Mouse (Mus musculus) gastrocnemius, postnatal 10 days (tissue): ENCODE results near the gene Itpr3. TPM values are rescaled to one million over a fixed set of nuclear protein-coding genes. Genes with fewer than 3 reads are reported as not detected.

Source experiments
- DNase-seq: peaks from one replicate; pipeline ENCODE4 v3.0.0; 2021; ENCODE audit warnings: mixed read lengths
- total RNA-seq, 2 experiments: library from RNA; stranded (reverse); gene quantifications; 2 replicates each; pipeline ENCODE4 v1.2.3; 2021

Gene Itpr3
- total RNA-seq, 2 experiments from 2014 or later: 6.3 to 7.2 TPM

DNA sequence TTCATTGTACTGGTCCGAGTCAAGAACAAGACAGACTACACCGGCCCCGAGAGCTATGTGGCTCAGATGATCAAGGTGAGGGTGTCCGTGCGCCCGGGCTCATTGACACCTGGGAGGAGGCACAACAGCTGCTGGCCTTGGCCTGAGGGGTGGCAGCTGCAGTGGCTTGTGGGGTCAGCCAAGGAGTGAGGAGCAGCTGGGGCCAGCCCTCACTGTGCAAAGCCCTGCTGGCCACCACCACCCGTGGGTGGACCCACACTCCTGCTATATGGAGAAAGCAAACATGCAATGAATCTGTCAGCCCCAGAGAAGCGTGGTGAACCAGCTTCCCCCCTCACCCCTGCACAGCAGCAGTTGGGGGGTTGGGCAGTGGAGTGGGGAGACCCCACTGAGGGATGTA, 62.9 kb downstream of the Itpr3 start:
- DNase-seq: peak; percentile 43

DNA sequence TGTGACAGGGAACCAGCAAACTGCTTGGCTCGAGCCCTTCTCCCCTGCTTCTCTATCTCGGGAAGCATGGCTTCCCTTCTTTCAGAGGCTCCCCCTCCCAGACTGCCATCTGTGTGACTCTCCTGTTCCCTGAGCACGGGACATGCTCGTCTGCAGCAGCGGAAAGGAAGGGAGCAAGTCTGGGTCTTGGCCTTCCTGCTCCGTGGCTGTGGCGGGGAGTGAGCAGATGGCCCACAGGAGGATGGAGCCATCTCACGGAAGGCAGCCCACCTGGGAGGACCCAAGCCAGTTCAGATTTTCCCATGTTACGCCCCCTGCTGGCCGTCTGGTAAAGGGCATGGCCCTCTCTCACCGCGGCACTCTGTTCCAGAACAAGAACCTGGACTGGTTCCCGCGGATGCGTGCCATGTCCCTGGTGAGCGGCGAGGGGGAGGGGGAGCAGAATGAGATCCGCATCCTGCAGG, 63.5 kb downstream of the Itpr3 start:
- peak; percentile 87 for DNase-seq

DNA sequence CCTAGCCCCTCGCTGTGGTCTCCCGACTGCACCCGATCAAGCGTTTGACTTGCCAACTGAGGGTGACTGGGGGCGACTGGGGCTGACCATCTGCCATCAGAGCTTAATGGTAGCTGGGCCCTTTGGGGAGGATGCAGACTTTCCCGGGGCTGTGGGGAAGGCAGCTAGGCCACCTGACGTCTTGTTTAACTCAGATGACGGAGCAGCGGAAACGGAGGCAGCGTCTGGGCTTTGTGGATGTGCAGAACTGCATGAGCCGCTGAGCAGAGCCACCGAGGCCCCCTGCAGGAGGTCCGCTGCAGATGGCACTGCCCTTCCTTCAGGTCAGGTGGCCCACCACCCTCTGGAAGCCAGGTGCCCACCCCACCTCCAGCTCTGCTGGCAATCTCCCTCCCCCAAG, 64.2 kb downstream of the Itpr3 start:
- no peak for DNase-seq

DNA sequence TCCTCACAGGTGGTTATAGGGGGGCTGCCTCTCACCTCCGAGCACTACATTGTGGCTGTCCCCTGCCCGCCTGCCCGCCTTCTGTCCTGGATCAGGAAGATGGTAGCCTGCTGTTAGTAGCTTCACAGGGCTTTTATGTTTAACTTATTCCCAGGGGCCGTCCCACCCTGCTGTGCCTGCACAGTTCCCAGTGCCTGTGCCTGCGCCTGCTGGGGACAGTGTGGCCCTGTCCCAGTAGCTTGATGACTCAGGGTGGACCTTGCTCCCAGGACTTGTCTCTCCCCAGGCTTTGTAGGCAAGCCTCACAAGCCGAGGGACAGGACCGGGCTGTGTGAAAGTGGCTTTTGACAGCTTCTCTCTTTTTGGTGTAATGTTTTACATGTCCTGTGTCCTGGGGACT, 64.7 kb downstream of the Itpr3 start:
- no peak for DNase-seq

DNA sequence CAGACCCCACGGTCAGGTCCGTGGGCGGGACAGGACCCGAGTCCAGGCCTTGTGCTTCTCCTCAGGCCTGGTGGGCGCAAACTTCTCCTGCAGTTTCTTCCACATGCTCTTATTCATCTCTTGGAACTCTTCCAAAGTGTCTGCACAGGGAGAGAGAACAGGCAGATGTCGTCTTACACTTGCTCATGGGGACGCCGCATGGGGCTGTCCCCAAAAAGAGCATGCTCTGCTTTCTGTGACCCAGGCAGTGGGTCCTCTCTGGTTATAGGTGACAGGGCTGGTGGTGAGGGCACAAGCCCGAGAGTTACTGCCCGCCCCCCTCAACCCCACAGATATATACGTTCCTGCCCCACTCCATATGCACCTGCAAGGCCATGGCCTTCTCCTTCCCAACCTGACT, 65.6 kb downstream of the Itpr3 start:
- no peak for DNase-seq

DNA sequence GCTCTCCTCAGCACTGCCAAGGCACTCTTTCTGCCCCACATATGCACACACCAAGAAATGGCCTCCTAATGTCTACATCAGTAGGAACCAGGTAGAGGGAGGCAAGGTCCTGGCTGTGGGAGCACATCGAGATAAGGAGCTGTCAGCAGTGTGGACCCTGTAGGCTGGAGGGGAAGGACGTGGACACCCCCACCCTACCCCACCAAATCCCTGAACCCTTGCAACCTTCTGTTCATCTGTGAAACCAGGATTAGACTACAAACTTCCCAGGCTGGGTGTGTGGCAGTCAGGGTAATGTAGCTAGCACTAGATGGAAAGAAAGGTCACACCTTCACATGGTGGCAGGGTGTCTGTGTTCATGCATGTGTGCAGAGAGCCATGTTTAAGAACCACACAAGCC, 66.0 kb downstream of the Itpr3 start:
- no peak for DNase-seq

DNA sequence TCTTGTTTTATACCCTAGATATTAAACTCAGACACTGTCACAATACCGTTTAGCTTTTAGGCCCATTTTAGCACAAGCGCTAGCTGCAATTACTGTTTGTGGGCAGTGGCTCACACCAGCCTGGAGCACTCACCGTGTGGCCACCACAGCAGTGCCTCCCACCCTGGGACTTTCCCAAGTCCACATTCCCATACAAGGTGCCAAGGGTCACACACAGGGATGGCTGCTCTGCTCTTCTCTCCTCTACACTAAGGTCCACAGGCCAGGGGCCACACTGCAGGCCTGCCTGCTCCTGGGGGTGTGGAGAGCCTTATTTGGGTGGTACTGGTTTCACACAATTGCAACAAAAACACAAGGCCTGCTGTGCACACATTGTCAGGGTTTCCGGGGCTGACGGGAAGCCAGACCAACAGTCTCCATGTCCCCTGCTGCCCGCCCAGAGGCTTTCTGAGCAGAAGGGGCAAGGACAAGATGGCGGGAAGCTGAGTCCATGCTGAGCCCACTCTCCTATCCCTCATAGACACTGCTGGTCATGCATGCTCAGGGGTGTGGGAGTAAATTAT, 66.8 kb downstream of the Itpr3 start:
- DNase-seq: no peak

DNA sequence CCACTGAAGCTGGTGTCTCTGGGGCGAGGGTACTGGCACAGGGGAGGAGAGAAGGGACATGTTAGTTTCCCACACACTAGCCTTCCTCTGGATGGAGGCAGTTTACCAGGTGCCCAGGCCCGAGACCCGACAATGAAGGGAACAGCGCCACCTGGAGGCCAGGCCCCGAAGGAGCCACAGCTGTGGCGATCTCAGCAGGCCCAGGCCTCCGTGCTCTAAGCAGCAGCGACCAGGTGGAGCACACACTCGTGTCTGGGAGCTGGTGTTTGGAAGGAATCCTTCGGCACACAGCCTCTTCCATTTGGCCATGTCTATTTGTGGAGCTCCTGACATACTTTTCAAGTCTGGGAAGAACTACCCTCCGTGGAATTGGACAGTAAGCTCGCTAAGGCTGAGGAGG, 68.1 kb downstream of the Itpr3 start:
- DNase-seq: peak; percentile 91

DNA sequence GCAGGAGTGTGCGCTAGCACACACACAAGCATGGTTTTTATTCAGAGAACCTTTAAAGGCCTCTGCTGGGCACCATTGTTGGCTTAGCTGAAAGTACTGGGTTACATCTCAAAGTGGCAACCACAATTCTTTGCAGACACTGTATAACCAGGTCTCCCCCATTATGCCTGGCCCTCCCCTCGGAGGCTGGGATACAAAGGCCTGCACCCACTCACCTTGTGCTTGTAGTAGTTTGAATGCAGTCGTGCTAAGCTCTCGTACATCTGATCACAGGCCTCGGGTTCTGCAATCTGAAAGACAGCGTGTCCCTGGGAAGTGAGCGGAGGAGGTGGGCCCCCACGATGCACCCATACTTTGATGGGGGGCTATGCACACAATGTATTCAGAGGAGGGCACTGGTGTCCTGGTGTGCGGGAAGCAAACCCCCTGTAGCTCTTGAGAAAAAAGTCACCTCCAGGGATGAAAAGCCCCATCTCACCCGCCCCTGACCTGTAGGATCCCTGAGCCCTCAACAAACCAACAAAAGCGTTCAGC, 68.6 kb downstream of the Itpr3 start:
- no peak for DNase-seq

DNA sequence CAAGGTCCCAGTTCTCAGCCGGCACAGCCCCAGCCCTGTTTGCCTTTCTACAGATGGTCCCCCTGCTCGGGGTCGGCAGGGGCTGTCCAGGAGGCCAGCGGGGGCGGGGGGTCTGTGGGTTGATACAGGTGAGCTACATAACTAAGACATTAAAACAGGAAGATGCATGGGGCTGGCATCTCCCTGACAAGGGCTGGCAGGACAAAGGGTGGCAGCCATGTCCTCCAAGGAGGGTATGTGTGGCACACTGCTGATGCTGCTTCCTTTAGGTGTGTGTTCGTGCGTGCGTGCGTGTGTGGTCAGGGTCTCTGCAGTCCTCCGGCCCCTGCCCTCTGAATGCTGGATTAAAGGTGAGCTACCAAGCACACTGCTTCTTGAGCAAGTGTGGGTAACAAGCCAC, 69.9 kb downstream of the Itpr3 start:
- DNase-seq: no peak

DNA sequence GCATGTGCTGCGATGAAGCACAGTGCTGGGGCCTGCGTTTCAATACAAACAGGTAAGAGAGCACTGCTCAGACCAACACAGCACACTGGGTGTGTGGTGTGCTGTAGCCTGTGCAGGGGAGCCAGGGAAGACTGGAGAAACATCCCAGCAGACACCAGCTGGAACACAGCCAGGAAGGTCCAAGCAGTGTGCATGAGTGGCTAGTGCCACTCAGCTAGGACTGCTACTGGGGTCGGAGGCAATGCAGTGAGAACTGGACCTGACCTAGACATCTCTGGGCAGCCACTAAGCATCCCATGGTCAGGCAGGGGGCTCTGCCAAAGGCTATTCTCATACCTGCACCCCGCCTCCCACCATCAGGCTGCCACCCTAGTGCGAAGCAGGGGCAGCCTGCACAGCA, 71.1 kb downstream of the Itpr3 start:
- no peak for DNase-seq

DNA sequence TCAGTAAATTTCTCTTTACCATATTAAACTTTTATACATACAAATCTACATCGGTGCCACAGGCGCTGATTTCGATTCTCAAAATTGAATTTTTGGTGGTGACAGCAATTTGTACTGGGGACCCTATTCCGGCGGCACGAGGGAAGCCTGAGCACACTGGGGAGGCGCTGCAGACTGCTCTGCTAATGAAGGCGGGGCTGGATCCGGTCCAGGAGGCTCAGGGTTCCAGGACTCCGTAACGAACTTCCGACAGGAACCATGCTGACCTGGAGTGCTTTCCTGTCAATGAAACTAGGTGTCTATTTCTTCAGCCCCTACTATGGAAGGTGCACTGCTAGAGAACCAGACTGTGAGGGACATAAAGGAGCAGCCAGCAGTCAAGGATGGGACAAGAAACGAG, 72.2 kb downstream of the Itpr3 start:
- DNase-seq: no peak

DNA sequence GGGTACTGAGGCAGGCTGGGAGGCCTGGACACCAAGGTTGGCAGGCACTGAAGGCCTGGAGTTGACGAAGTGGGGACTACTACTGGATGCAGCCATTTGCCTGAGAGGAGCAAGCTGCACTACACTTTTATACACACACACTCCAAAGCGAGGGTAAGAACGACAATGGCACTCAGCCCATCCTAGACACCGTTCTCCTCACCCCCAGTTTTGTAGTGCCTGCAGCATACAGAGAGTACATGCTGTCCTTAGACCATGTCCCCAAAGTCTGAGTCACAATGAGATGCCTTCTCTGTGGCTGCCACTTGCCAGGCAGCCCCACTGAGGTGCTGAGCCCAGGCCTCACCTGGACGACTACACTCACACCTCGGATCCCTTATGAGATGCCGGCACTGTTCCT, 72.7 kb downstream of the Itpr3 start:
- no peak for DNase-seq

DNA sequence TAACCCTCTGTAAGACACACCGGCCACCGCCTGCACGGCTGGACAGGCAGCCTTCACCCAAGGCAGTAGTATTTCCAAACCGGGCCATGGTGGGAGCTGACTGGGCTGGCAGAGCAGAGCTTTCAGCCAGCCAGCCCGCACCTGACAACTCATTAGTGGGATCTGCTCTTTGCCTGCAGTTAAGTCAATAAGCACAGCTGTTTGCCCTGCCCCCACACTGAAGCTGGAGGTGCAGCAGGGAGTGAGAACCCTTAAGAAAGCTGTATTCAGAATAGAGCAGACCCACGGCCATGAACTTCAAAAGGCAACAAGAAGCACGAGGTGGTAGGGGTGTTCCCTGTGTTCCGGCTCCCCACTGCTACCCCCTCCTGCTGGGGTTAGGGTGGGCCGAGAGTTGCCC, 73.1 kb downstream of the Itpr3 start:
- no peak for DNase-seq

DNA sequence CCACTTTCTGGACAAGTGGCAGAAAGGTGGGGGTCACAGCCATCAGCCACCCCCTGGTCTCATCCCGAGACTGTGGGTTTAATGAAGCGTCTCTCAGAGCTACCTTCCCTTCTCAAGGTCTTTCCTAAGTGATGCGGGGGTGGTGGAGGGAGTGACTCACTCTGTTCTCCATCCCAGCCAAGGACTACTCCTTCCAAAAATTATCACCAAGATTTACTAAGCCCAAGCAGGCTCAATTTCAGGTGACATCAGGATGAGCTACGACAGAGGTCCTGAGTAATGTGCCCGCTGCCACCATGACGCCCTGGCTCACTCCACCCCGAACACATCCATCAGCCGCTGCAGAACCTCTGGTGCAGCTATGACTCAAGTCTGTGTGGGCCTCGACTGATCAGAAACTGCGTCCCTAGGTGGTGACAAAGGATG, 74.1 kb downstream of the Itpr3 start:
- no peak for DNase-seq

DNA sequence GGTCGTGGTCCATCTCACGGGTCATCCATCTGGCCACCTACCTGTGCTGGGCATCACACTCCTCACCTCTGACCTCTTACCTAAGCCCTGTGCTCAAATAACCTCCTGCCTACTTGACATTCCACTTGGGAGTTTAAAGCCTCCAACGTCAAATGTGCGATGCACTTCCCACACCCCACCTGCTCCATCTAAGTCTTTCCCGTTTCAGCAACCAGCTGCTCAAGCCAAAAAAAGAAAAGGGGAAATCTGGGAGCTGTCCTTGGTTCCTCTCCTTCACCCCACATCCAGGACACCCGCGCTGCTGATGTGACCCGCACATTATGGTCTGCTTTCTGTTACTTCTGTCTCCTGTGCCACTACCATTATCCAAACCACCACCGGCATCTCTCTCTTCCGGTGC, 75.1 kb downstream of the Itpr3 start:
- DNase-seq: no peak

DNA sequence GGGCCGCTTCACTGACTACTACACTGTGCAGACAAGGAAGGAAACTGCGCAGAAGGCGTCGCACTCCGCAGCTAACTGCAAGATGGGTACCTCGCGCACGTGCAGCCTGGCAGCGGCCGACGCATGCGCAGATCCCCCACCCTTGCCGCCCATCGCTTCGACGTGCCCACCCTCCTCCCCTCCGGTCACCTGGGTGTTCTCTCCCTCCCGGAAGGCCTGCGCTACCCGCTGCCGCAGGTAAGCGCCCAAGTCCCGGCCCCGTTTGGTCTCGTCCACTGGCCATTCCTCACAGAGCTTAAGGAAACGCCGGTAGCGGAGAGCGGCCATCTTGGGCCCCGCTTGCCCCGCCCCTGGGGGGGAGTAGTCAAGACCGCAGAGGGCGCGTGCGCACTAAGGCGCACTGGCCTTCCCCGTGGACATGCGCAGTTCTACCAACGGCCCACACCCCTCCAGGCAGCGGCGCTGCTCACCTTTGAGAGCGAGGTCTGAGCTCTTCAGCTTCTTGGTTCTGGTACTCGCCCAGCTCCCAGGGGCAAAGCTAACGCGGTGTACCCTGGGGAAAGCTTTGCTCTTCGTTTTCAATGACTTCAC, 76.5 kb downstream of the Itpr3 start, which contains the start of gene Uqcc2:
Gene Uqcc2, minus strand, starts transcription at position 366 of the 591 bp plus-strand sequence.
- peak; percentile 99 for DNase-seq

DNA sequence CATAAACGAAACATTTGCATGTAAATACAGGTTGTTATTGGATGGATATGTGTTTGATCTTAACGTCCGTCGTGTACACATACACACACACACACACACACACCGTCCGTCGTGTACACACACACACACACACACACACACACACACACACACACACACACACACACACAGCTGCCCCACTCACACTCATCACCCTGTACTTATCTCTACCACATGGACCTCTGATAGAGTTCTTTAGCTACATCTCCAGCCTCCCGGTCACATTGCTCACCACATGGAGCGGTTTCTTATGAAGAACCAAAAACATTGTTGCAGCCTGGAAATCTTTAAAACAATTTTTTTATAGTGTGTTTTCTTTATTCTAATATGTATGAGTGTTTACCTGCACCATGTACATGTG, 77.1 kb downstream of the Itpr3 start:
- DNase-seq: no peak

DNA sequence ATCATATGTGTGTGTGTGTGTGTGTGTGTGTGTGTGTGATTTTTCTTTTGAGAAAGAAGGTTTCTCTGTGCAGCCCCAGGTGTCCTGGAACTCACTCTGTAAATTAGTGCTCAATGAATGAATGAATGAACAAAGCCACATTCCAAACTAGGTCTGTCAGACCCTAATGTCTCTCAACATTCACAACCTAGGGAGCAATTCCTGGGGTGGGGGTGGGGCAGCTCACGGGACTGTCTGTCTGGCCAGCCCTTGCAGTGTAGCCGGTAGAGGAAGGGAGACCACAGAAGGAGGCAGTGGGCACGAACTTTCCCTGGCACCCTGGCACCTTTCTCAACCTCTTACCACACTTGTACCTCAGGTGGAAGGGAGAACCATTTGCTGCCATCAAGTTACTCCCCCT, 77.6 kb downstream of the Itpr3 start:
- DNase-seq: no peak

DNA sequence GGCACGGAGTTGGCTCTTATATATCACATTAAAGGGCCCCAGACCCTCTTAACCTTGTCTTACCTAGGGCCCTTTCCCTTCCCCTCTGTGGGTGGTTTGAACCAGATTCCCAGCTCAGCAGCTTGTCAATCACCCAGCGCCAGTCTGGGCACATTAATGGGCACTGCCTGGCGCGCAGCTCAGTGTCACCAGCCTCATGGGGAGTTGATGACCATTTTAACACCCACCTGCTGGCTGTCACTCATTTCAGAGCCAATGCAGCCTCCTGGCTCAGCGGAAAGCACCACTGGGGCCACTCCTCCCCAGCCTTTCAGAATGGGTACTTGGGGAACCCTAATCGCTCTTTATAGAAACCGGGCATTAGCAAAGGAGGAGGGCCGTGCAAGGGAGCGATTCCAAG, 81.3 kb downstream of the Itpr3 start:
- DNase-seq: peak; percentile 44

DNA sequence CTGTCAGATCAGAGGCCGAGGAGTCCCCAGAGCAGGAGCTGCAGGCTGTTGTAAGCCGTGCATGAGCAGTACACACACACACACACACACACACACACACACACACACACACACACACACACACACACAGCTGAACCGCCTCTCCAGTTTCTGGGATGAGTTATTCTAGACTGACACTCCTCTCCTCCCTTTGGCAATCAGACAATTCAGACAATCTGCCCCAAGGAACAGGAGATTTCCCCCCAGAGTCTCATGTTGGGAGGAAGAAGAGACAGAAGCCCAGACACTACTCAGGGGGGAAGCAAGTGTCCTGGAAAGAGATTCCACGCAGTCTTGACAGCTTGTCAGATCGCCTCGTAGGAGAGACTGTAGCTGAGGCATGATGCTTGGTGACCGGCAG, 82.2 kb downstream of the Itpr3 start:
- no peak for DNase-seq

DNA sequence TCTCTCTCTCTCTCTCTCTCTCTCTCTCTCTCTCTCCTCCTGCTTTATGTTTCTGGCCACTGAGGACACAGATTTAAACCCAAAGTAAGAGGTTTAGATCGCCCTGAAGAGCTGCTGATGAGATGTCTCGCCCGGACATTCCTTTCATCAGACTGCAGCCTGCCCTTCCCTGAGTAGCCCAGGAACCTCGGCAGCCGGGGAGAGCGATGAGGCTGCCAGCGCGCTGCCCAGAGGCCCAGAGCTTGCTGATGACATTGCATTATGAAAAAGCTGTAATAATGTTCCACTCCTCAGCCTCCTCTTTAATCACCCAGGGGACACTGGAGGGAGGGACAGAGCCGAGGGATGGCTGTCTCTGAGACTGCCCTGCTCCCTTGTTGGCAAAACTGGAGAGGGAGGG, 83.2 kb downstream of the Itpr3 start:
- DNase-seq: no peak

DNA sequence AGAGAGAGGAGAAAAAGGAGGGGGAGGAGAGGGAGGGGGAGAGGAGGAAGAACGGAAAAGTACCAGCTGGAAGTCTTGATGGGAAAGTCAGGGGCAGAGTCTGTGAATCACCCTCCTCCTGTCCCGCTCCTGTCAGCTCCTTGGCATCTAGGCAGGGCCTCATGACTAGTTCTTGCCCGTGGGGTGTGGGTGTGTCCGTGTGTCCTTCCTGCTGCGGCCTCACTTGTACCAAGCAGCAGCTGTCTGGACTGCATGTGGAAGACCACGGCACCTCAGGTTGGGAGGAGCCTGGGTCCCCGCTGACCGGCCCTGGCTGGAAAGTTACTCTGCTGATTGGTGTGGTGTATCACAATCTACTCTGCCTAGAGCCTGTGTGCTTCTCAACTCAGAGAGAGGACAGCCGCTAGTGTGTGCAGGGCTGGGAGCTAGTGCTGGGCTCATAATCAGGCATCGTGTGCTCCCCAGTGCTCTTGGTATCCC, 84.9 kb downstream of the Itpr3 start:
- DNase-seq: no peak

DNA sequence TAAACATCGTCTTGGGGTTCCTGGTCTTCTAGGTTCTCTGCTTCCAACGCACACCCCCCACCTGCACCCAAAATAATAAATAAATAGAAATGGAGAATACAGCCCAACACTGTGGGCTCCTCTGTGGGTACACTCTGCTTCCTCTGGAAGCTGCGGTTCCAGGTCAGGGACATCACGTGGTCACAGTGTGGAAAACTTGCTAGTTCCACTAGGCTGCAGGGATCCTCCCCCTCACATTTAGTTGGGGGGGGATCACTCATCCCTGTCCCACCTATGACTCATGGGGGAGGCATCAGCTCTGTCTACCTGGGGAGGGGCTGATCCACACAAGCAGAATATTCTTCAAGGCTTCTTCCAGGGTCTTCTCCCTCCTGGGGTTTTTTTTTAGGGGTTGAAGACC, 87.0 kb downstream of the Itpr3 start:
- DNase-seq: no peak
